Comparison of ENCODE assay signal across 7 mouse cellular contexts in genomic region chr10:44380476-44381208, GRCm38 (mm10).
DNase-seq lines count a peak whose midpoint lies in the region; ATAC-seq and TF ChIP-seq lines count a peak whose summit lies in the region.

No protein-coding gene starts in this region.

- H3K4me2 ChIP-seq in CH12.LX (ENCODE audit: insufficient read depth, low read depth, poor library complexity, severe bottlenecking) = peak overlapping the region; percentile 87
- H3K4me2 ChIP-seq in hindbrain, embryonic 12.5 days (replicated peaks) = no peak overlapping the region

- no peak for TF ChIP-seq CTCF in CH12.LX (conservative IDR thresholded peaks at IDR 0.05 in 1 of 2, IDR thresholded peaks at IDR 0.05 in 1 of 2; ENCODE audit: low read depth in 2 of 2, low read length in 2 of 2)
- TF ChIP-seq CTCF in small intestine, adult 2 months (IDR thresholded peaks at IDR 0.05; ENCODE audit: extremely low read depth, insufficient read length, insufficient replicate concordance, low read depth, low read length) = no peak

- no peak; the same call in 1 of the 2 replicates for TF ChIP-seq RAD21 in CH12.LX (IDR thresholded peaks at IDR 0.05; ENCODE audit: low read depth, low read length)

- H3K4me3 ChIP-seq in CH12.LX (replicated peaks in 1 of 3; ENCODE audit: low read depth in 2 of 3, low read length in 2 of 3, poor library complexity in 1 of 3) = peak overlapping the region; percentile 15 to 53 (median 53)
- H3K4me3 ChIP-seq in hindbrain, embryonic 12.5 days = no peak overlapping the region
- peak overlapping the region; percentile 49 for H3K4me3 ChIP-seq in small intestine, adult 2 months (ENCODE audit: low read depth, low read length)

- peaks cover 23 to 70% of the 10 kb centered on the region in 2 experiments for H3K4me1 ChIP-seq in CH12.LX (ENCODE audit: control insufficient read depth in 1 of 2, insufficient read depth in 2 of 2)
- H3K4me1 ChIP-seq in hindbrain, embryonic 12.5 days = peaks cover 12% of the 10 kb centered on the region
- peaks cover 12% of the 10 kb centered on the region for H3K4me1 ChIP-seq in small intestine, adult 2 months (ENCODE audit: control insufficient read depth, insufficient read depth, insufficient read length, low read length)

- in situ Hi-C loops in CH12.LX (cut with MboI; ENCODE audit: low pct_ligation_motif_present, low pct_unique_long_range_greater_than_20kb, low sequenced_read_pairs) = no loop called here

- no peaks in the 10 kb centered on the region for H3K27me3 ChIP-seq in CH12.LX (replicated peaks)
- H3K27me3 ChIP-seq in hindbrain, embryonic 12.5 days = no peaks in the 10 kb centered on the region
- H3K27me3 ChIP-seq in small intestine, adult 2 months (ENCODE audit: control insufficient read depth, insufficient read depth, low read length) = no peaks in the 10 kb centered on the region

- ATAC-seq in frontal cortex, adult (ENCODE audit: low TSS enrichment) = peak; percentile 71
- no peak for ATAC-seq in hindbrain, embryonic 12.5 days (ENCODE audit: low FRiP score)

- TF ChIP-seq EP300 in CH12.LX (IDR thresholded peaks at IDR 0.05; ENCODE audit: low read length) = peak; percentile 76

- 59% methylated on average over 20 of the region's 20 CpGs for WGBS in hindbrain, embryonic 12.5 days
- WGBS in small intestine, adult 2 months = 23% methylated on average over 20 of the region's 20 CpGs

- peak; percentile 59 for TF ChIP-seq POLR2A in CH12.LX (IDR thresholded peaks at IDR 0.05; ENCODE audit: low read depth, low read length)
- TF ChIP-seq POLR2A in small intestine, adult 2 months (IDR thresholded peaks at IDR 0.05; ENCODE audit: low read depth, low read length) = no peak

- no peaks in the 10 kb centered on the region for H3K9me3 ChIP-seq in CH12.LX (replicated peaks; ENCODE audit: low read length)
- H3K9me3 ChIP-seq in hindbrain, embryonic 12.5 days (replicated peaks) = no peaks in the 10 kb centered on the region

- H3K9ac ChIP-seq in CH12.LX (ENCODE audit: insufficient read depth, low read depth) = peak overlapping the region; percentile 86
- H3K9ac ChIP-seq in hindbrain, embryonic 12.5 days = no peak overlapping the region

- H3K36me3 ChIP-seq in CH12.LX (replicated peaks in 1 of 2; ENCODE audit: control insufficient read depth in 1 of 2, insufficient read depth in 1 of 2, low read length in 1 of 2) = no peaks in the 10 kb centered on the region
- H3K36me3 ChIP-seq in hindbrain, embryonic 12.5 days = no peaks in the 10 kb centered on the region
- no peaks in the 10 kb centered on the region for H3K36me3 ChIP-seq in small intestine, adult 2 months (ENCODE audit: control insufficient read depth, insufficient read depth, low read length)

- DNase-seq in CH12.LX (ENCODE audit: extremely low read depth) (peak; percentile 91), R1 (ENCODE audit: low read depth, low spot score) (peak; percentile 39)
- peak; percentile 25 to 39 for DNase-seq in layer of hippocampus, postnatal 25 days (ENCODE audit: extremely low spot score in 1 of 2, low spot score in 1 of 2)
- DNase-seq in lung, postnatal 10 days = peak; percentile 75

- dilution Hi-C loops in CH12.LX (cut with MboI; ENCODE audit: extremely low pct_ligation_motif_present, extremely low pct_unique_long_range_greater_than_20kb, low sequenced_read_pairs) = no loop called here

- H3K79me2 ChIP-seq in CH12.LX (replicated peaks; ENCODE audit: control insufficient read depth, extremely low read depth, insufficient read depth, poor library complexity, severe bottlenecking) = no peaks in the 10 kb centered on the region

- H3K27ac ChIP-seq in CH12.LX (ENCODE audit: insufficient read depth, low read depth) = peak overlapping the region; percentile 99
- peak overlapping the region; percentile 60 for H3K27ac ChIP-seq in hindbrain, embryonic 12.5 days
- peak overlapping the region; percentile 82 for H3K27ac ChIP-seq in small intestine, adult 2 months (ENCODE audit: insufficient read depth, low read depth, low read length)

TF ChIP-seq in CH12.LX, 34 proteins besides CTCF, POLR2A, EP300 and RAD21:
- TF ChIP-seq ZC3H11A (IDR thresholded peaks at IDR 0.05; ENCODE audit: low read depth, low read length) = no peak
- peak; percentile 72; the same call in 1 of the 2 replicates for TF ChIP-seq MYC (IDR thresholded peaks at IDR 0.05; ENCODE audit: low read depth, low read length)
- 0 out of 2 replicates have a peak, but pooled peaks have one; percentile 21 for TF ChIP-seq MAZ (IDR thresholded peaks at IDR 0.05; ENCODE audit: low read depth, low read length)
- peak; percentile 40; the same call in 1 of the 2 replicates for TF ChIP-seq TBP (conservative IDR thresholded peaks at IDR 0.05; ENCODE audit: low read depth, low read length)
- TF ChIP-seq KAT2A (IDR thresholded peaks at IDR 0.05; ENCODE audit: insufficient replicate concordance, low read length) = no peak
- peak; percentile 74; the same call in 1 of the 2 replicates for TF ChIP-seq NELFE (IDR thresholded peaks at IDR 0.05; ENCODE audit: low read depth, low read length)
- TF ChIP-seq JUND (conservative IDR thresholded peaks at IDR 0.05; ENCODE audit: low read depth, low read length) = peak; percentile 32; the same call in 1 of the 2 replicates
- no peak for TF ChIP-seq PAX5 (IDR thresholded peaks at IDR 0.05; ENCODE audit: low read length)
- TF ChIP-seq E2F4 (IDR thresholded peaks at IDR 0.05; ENCODE audit: insufficient replicate concordance, low read depth, low read length) = no peak
- TF ChIP-seq MAFK (IDR thresholded peaks at IDR 0.05; ENCODE audit: insufficient replicate concordance, low read length) = peak; percentile 80
- peak; percentile 88; the same call in 1 of the 2 replicates for TF ChIP-seq MXI1 (IDR thresholded peaks at IDR 0.05; ENCODE audit: low read depth, low read length)
- peak; percentile 92 for TF ChIP-seq CHD1 (IDR thresholded peaks at IDR 0.05; ENCODE audit: low read depth, low read length)
- TF ChIP-seq SMC3 (IDR thresholded peaks at IDR 0.05; ENCODE audit: low read depth, low read length) = peak; percentile 42
- TF ChIP-seq SIN3A (IDR thresholded peaks at IDR 0.05; ENCODE audit: low read length) = peak; percentile 90
- TF ChIP-seq ZMIZ1 (IDR thresholded peaks at IDR 0.05; ENCODE audit: low read depth, low read length) = peak; percentile 39; the same call in 1 of the 2 replicates
- TF ChIP-seq MEF2A (IDR thresholded peaks at IDR 0.05; ENCODE audit: borderline replicate concordance, low read depth, low read length) = peak; percentile 22
- peak; percentile 91 for TF ChIP-seq BHLHE40 (IDR thresholded peaks at IDR 0.05; ENCODE audit: low read depth, low read length)
- TF ChIP-seq ZKSCAN1 (IDR thresholded peaks at IDR 0.05; ENCODE audit: borderline replicate concordance, low read depth, low read length) = no peak
- 0 out of 2 replicates have a peak, but pooled peaks have one; percentile 43 for TF ChIP-seq UBTF (IDR thresholded peaks at IDR 0.05; ENCODE audit: low read depth, low read length)
- peak; percentile 59; the same call in 1 of the 2 replicates for TF ChIP-seq MAX (IDR thresholded peaks at IDR 0.05; ENCODE audit: low read length)
- TF ChIP-seq ETS1 (conservative IDR thresholded peaks at IDR 0.05; ENCODE audit: low read depth, low read length) = peak; percentile 91
- no peak for TF ChIP-seq USF2 (conservative IDR thresholded peaks at IDR 0.05; ENCODE audit: low read depth, low read length)
- TF ChIP-seq USF1 (IDR thresholded peaks at IDR 0.05; ENCODE audit: low read depth, low read length) = no peak
- TF ChIP-seq RCOR1 (conservative IDR thresholded peaks at IDR 0.05; ENCODE audit: low read depth, low read length) = peak; percentile 95
- TF ChIP-seq ELF1 (IDR thresholded peaks at IDR 0.05; ENCODE audit: low read depth, low read length) = peak; percentile 62
- no peak; the same call in 1 of the 2 replicates for TF ChIP-seq HCFC1 (IDR thresholded peaks at IDR 0.05; ENCODE audit: low read depth, low read length)
- TF ChIP-seq POLR2AphosphoS2 (IDR thresholded peaks at IDR 0.05; ENCODE audit: low read depth, low read length) = peak; percentile 64; the same call in 1 of the 2 replicates
- TF ChIP-seq ZNF384 (IDR thresholded peaks at IDR 0.05; ENCODE audit: low read depth, low read length) = peak; percentile 82
- no peak; the same call in 1 of the 2 replicates for TF ChIP-seq NRF1 (IDR thresholded peaks at IDR 0.05; ENCODE audit: low read depth, low read length)
- no peak for TF ChIP-seq GABPA (IDR thresholded peaks at IDR 0.05; ENCODE audit: insufficient replicate concordance, low read depth, low read length)
- TF ChIP-seq TCF12 (IDR thresholded peaks at IDR 0.05; ENCODE audit: low read depth, low read length) = peak; percentile 75
- peak; percentile 91 for TF ChIP-seq IRF4 (IDR thresholded peaks at IDR 0.05; ENCODE audit: low read depth, low read length)
- peak; percentile 94 for TF ChIP-seq CHD2 (IDR thresholded peaks at IDR 0.05; ENCODE audit: low read length)
- TF ChIP-seq JUN (IDR thresholded peaks at IDR 0.05; ENCODE audit: insufficient read depth, low read depth, low read length) = peak; percentile 60; the same call in 1 of the 2 replicates

Comparison
In these comparisons a context has a peak if more than half of its experiments do, and no peak if none do; other contexts are left out.
1. DNase-seq: peak in every context shown above with its lines; median percentile 91 in CH12.LX; 75 in lung, postnatal 10 days; 39 in R1; 32 in layer of hippocampus, postnatal 25 days.